Mouse (Mus musculus) monocyte, adult 5-6 weeks (primary cell): ENCODE data around the gene Gatad2a. TPM values are rescaled to one million over a fixed set of nuclear protein-coding genes. Genes with fewer than 3 reads are reported as not detected.

Experiments used
- ATAC-seq: fragments of 153-309, 156-312 bp; replicated peaks from 2 replicates; pipeline ENCODE4 v1.8.0; 2017; ENCODE audit warnings: mild to moderate bottlenecking; ENCODE audit not compliant: low TSS enrichment, insufficient number of reproducible peaks, severe bottlenecking, poor library complexity, low FRiP score
- total RNA-seq: library from RNA; stranded (forward); fragments of 200-1000, 200-491, 200-594 nt; gene quantifications from 3 replicates; pipeline ENCODE4 v1.2.3, GENCODE M21; 2017

The Gatad2a gene
- total RNA-seq, 1 experiment from 2014 or later: 68.3 TPM

DNA sequence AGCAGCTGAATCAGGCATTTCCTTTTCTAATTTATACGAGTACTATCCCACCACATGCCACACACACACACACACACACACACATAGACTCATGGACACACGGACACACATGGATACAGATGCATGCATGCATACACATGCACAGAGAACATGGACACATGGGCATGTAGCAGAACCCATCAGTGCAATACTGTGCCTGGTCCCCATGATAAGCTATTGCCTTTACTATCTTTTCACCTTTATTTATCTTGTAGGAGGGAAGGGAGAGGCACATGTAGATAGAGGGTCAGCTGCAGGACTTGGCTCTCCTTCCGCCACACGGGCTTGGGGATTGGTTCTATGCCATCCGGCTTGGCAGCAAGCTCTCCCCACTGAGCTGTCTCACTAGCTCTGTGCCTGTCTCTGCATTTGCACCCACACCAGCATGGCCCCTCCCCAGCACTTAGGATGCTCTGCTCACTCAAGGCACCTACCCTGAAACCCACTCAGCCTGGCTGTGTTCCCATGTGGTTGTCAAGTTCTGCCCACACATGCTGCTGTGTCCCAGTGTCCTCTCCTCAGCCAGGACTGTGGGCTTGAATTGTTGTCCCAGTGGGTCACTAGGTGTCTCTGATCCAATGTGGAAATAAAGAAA is 132.7 kb downstream of the Gatad2a start:
- ATAC-seq: no peak

DNA sequence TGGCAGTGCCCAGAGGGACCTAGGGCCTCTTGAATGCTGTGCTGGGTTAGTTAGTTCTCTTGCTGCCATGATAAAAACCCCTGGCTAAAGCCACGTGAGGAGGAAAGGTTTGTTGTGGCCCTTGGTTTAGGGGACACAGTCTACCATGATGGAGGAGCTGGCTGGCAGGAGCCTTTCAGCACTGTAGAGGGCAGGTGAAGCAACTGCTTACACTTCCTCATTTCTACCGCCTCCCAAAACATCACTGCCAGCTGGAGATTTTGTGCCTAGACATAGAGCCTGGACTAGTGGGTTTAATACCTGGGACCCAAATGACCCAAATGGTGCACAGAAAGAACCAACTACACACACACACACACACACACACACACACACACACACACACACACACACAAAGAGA is 134.9 kb downstream of the Gatad2a start:
- no peak; the same call in 1 of the 2 replicates for ATAC-seq

DNA sequence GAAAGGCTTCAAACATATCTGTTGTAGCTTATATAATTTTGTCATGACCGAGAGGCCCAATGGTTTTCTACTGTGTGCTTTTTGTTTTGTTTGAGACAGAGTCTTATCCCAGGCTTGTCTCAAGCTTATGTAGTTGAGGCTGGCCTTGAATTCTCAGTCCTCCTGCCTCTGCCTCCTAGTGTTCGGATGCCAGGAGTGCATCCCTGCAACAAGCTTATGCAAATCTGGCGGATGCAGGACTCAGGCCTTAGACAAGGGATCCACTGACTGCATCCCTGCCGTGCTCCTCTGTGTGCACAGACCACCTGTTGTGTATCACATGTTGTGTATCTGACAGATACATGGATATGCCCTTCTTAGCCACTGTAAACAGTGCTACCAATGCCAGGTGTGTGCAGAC is 135.4 kb downstream of the Gatad2a start:
- ATAC-seq: no peak

Other genes with a start within 250 kb of the Gatad2a start
- 6.5 to 9.4 TPM (median 7.6 TPM) in 3 replicates for gene Zfp963, start 246.4 kb downstream of the Gatad2a start, total RNA-seq
- not detected in 3 replicates for gene Gm20422, start 221.5 kb downstream of the Gatad2a start, total RNA-seq
- gene Atp13a1, start 205.2 kb downstream of the Gatad2a start, total RNA-seq: 10.5 to 25.2 TPM (median 16.7 TPM) in 3 replicates
- gene Zfp866, start 205.2 kb downstream of the Gatad2a start, total RNA-seq: 28.2 to 42.8 TPM (median 32.0 TPM) in 3 replicates
- gene Gmip, start 187.7 kb downstream of the Gatad2a start, total RNA-seq: 112 to 186 TPM (median 157 TPM) in 3 replicates
- 0.11 to 2.0 TPM (median 0.48 TPM) in 3 replicates for gene Lpar2, start 174.0 kb downstream of the Gatad2a start, total RNA-seq
- gene Pbx4, start 163.9 kb downstream of the Gatad2a start, total RNA-seq: 4.5 to 11.8 TPM (median 9.7 TPM) in 3 replicates
- not detected in 3 replicates for gene Cilp2, start 108.7 kb downstream of the Gatad2a start, total RNA-seq
- gene Tssk6, start 94.2 kb downstream of the Gatad2a start, total RNA-seq: 0.95 to 1.6 TPM (median 1.1 TPM) in 3 replicates
- gene Ndufa13, start 93.8 kb downstream of the Gatad2a start, total RNA-seq: 91.2 to 131 TPM (median 108 TPM) in 3 replicates
- not detected in 3 replicates for gene Yjefn3, start 93.7 kb downstream of the Gatad2a start, total RNA-seq
- gene Mau2, start 46.4 kb upstream of the Gatad2a start, total RNA-seq: 58.1 to 68.4 TPM (median 66.0 TPM) in 3 replicates
- 32.1 to 49.3 TPM (median 38.7 TPM) in 3 replicates for gene Sugp1, start 46.4 kb upstream of the Gatad2a start, total RNA-seq
- 3.2 to 3.9 TPM in 2 of 3 replicates, not detected in the other for gene Tm6sf2, start 76.5 kb upstream of the Gatad2a start, total RNA-seq
- gene Hapln4, start 87.1 kb upstream of the Gatad2a start, total RNA-seq: not detected in 3 replicates
- not detected in 3 replicates for gene Ncan, start 124.5 kb upstream of the Gatad2a start, total RNA-seq
- gene Nr2c2ap, start 134.9 kb upstream of the Gatad2a start, total RNA-seq: 6.0 to 12.0 TPM (median 11.1 TPM) in 3 replicates
- 12.5 to 17.9 TPM (median 17.8 TPM) in 3 replicates for gene Rfxank, start 142.8 kb upstream of the Gatad2a start, total RNA-seq
- gene Borcs8, start 143.1 kb upstream of the Gatad2a start, total RNA-seq: 60.6 to 63.2 TPM (median 61.3 TPM) in 3 replicates
- 0.78 to 1.5 TPM in 2 of 3 replicates, not detected in the other for gene Mef2b, start 143.3 kb upstream of the Gatad2a start, total RNA-seq
- 4.2 to 14.5 TPM (median 9.0 TPM) in 3 replicates for gene Tmem161a, start 176.0 kb upstream of the Gatad2a start, total RNA-seq
- gene Slc25a42, start 215.9 kb upstream of the Gatad2a start, total RNA-seq: 0.32 to 1.4 TPM in 2 of 3 replicates, not detected in the other
- gene Sugp2, start 237.8 kb upstream of the Gatad2a start, total RNA-seq: 14.0 to 47.5 TPM (median 21.6 TPM) in 3 replicates
- gene Armc6, start 238.1 kb upstream of the Gatad2a start, total RNA-seq: 1.7 to 8.4 TPM (median 2.9 TPM) in 3 replicates